Mouse (Mus musculus) T-helper 2 cell (primary cell): ENCODE measurements at regions not wholly inside any gene's neighbourhood (a gene's known extent, or its start where the extent isn't known, plus 50 kb on each side); places are given as distances from the start of the nearest gene placed in this dataset.

Experiments used
- in situ Hi-C: fragments of 300-600 bp; cut with MboI, MseI; formaldehyde crosslinking; loops from one replicate; pipeline ENCODE4 v1.15.1; 2025; ENCODE audit warnings: high pct_unique_total_duplicates

DNA sequence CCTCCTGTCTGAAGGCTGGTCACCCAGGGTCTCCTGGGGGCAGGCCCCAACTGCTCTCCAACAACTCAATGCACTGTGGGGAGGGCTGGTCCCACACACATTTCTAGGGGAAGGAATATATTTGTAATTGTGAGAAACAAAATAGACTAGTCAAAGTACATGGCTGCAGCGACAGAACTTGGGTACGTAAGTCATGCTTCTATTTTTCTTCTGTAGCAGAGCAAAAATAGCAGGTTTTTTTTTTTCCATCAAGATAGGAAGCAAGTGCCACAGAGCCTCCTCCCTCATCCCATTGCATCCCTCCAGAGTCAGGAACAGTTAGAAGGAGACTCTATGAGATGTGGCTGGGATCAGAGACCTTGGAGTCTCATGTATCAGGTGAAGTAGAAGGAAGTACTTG is 124.9 kb upstream of the Tnr start:
- in situ Hi-C loops, result loop anchor here (5.0 to 25.0 kb wide), 2 partner anchors 489 to 714 kb away; no protein-coding TSS in a partner anchor

DNA sequence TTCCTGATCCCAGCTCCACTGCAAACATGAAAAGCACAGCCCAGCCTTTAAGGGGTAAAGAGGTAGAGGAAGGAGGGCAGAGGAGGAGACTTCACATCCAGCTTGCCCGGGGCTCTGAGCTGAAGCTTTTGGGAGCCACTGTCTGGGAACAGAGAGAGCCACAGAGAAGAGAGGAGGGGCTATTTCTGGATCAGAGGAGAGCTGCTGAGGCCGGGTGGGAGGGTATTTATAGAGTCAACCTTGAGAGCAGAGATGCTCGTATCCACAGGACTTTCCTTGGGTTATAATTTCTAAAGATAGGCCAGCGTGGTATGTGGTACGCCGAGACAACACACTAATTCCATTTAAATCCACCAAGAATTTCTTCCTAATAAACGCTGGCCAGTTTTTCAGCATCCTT is 117.3 kb upstream of the Tnr start:
- in situ Hi-C loops, result no loop called here

DNA sequence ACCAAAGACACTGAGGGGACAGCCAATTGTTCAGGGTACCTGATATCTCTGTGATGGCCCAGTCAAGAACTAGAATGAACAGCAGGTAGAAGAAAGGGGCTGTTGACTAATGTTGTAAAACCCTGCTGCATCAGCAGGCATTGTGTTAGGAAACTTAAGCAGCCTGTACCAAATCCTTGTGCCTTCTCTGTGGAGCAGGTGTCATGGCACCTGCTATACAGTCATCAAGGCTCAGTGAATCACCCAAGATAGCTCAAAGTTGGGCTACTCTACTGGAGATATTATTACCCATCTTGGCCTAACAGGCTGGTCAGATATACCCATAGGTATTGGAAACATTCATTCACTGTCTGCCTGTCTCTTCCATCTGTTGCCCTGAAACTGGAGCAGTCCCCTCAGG is 116.8 kb upstream of the Tnr start:
- in situ Hi-C loops, result no loop called here

DNA sequence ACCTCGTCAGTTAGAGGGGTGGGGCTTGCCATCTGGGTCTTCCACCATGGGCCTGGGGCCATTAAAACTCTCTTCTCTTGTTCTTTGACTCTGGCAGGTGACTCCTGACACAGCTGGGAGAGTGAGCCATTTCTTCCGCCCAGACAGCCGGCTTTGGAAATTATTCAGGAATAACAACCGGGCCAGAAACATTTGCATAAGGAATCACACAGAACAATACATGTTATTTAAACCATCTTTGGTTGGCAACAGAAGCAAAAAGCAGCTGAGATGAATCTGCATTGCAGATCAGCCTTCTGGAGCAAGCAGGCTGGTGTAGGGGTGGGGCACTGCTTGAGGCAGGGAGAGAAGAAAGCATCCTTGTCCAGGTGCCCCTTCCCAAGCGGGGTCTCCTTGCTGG is 110.2 kb upstream of the Tnr start:
- in situ Hi-C loops, result no loop called here

DNA sequence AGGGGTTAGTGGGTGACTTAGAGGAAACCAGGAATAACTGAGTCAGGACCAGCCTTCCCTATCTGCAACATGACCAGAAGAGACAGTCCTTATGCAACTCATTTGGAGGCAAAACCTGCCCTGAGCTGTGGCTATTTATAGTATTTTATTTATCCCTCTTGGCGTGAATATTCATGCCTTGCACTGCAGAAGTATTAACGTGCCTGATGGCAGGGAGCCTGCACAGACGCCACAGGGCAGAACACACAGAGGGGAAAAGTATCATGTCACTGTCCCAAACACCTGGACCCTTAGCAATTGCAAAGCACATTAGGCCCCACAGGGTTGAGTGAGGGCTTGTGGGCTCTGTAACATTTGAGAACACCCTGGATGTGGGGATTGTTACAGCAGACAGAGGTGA is 107.9 kb upstream of the Tnr start:
- in situ Hi-C loops, result no loop called here

DNA sequence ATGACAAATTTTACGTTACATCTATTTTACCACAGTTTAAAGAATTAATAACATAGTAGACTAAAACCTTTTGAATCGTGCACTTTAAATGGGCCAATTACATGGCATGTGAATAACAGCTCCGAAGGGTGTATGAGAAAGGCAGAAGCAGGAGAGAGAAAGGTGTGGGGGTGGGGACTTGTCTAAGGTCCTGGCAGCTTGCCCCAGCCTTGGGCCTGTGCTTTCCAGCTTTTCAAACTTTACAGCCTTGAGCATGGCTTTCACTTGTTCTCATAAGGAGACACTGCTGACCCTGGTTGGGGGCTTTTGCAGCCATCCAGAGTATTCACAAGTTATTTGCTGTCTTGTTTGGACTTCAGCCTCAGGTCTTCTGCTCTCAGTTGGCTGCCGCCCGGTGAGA is 106.4 kb upstream of the Tnr start:
- in situ Hi-C loops, result no loop called here

DNA sequence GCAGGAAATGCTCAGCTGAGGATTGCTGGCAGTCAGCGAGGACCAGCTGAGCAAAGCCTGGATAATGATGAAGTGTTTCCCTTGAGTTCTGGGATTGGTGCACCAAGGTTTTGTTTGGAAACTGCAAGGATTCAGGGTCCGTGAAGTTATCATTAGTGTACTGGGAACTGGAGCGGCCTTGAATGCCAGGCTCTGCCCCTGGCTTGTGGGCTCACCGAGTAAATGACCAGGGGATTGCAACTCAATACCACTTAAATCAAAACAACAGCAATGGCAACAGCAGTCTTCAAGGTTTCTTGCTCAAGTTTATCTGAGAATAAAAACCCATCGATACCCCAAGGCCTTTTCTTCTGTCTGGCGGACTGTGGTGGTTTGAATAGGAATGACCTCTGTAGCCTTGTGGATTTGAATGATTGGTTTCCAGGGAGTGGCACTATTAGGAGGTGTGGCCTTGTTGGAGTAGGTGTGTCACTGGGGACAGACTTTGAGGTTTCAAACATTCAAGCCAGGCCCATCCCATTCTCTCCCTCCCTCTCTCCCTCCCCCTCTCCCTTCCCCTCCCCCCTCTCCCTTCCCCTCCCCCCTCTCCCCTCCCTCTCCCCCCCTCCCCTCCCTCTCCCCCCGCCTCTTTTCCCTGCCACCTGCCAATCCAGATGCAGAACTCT is 104.1 kb upstream of the Tnr start:
- in situ Hi-C loops, result no loop called here

DNA sequence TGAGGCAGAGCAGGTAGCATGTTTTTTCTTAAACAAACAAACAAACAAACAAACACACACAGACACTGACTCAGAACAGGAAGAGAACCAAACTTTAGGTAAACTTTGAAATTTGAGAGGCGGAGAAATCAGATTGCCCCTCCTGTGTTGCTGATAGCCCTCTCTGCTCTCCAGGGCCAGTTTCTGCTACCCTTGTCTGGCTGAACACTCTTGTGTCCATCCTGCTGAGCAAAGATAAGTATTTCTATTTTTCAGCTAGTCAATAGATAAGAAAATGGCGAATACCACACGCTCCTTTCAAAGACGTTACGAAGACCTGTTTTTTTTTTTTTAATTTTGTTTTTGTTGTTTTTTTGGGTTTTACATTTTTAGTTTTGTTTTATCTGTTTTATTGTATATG is 103.4 kb upstream of the Tnr start:
- in situ Hi-C loops, result no loop called here

DNA sequence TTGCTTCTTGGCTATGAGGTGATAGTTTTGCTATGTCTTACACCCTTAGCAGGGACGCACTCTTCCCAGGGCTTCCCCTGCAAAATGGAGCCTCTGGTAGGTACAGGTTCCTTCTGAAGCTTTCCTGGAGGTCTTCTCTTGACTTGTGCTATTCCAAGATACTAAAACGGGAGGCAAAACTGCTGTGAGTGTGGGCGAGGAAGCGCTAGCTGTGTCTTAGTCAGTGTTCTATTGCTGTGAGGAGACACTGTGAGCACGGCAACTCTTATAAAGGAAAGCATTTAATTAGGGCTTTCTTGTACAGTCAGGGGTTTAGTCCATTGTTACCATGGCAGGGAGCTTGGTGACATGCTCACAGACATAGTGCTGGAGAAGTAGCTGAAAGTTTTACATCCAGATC is 99.9 kb upstream of the Tnr start:
- in situ Hi-C loops, result no loop called here

DNA sequence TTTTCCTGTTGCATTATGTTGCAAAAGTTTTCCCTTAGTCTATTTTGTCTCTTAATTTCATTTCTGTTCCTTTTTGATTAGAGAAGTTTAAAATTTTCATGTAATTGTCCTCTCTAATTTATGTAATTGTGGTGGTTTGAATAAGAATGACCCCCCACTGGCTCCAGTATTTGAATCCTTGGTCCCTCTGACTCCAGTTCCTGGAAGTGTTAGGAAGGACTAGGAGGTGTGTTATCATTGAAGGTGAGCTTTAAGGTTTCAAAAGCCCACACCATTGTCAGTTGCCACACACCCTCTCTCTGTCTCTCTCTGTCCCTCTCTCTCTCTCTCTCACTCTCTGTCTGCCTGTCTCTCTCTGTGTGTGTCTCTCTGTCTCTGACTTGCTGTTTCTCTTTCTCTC is 93.6 kb upstream of the Tnr start:
- in situ Hi-C loops, result no loop called here

DNA sequence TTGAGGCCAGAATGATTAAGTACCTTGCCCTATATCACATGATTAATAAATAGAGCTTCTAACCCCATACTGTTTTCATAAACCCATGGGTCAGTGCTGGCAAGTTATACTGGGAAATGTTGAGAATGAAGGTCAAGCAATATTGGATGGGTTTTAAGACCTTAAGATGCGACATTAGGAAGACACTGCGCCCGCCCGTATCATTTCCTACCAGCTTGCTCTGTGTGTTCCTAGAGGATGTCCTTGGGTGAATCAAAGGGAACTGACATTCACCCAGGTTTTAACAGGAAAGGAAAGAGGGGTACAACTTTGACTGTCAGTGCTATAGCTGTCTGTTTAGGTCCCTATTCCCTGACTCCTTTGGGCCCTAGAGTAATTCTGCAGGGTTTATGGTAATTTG is 90.0 kb upstream of the Tnr start:
- in situ Hi-C loops, result no loop called here

DNA sequence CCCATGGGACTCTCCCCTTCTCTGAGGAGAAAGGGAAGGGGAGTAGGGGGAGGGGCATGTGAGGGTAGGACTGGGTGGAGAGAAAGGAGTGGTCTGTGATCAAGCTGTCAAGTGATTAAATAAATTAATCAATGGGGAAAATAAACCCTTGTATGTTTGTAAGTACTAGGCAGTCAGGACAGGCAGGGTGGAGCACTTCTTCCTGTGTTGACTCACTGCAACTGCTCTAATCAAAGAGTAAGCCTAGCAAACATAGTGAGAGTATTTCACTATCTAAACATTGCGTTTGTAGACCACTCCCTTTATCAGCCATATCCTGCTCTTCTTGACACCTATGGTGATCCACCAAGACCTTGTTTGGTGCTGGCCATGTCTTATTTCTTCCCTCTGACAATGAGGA is 82.8 kb upstream of the Tnr start:
- in situ Hi-C loops, result no loop called here

DNA sequence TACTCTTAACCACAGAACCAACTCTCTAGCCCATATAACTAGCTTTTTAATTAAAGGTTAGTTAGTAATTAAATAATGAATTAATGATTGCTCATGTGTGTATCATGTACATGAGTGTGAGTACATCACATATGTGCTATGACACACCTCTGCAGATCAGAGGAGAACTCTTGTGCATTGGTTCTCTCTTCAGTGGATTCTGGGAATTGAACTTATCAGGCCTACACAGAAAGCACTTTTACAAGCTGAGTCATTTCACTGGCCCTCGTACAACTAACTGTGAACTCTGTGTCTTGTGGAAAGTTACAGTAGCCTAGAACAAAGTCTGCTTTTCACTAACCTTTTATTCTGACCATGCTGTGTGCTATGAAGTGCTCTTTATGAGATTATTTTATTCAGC is 79.5 kb upstream of the Tnr start:
- in situ Hi-C loops, result no loop called here

DNA sequence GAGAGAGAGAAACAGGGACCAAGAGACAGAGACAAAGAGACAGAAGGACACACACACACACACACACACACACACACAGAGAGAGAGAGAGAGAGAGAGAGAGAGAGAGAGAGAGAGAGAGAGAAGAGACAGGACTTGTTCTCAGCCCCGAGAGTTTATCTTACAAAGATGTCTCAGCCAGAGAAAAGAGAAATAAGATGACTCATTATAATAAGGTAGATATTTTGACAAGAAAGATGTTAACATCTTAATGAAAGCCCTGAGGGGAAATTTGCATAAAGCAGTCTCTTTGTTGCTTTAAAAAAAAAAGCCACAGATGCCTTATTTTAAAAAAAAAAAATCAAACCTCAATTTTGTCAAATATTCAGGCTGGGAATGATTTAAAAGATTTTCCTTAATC is 78.1 kb upstream of the Tnr start:
- in situ Hi-C loops, result no loop called here

DNA sequence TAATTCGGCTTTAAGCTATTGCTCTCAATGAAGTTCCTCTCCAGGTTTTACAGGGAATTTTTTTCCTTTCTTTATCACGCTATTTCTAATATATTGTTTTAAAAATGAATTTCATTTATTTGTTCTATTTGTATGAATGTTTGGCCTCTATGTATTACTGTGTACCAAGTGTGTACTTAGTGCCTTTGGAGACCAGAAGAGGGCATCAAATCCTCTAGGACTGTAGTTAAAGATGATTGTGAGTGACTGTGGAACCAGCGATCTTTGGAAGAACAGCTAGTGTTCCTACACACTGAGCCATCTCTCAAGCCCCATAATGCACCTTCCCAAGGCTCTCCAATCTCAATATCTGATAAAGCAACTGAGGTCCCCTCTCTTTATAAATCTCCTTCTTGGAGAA is 72.1 kb upstream of the Tnr start:
- in situ Hi-C loops, result no loop called here

DNA sequence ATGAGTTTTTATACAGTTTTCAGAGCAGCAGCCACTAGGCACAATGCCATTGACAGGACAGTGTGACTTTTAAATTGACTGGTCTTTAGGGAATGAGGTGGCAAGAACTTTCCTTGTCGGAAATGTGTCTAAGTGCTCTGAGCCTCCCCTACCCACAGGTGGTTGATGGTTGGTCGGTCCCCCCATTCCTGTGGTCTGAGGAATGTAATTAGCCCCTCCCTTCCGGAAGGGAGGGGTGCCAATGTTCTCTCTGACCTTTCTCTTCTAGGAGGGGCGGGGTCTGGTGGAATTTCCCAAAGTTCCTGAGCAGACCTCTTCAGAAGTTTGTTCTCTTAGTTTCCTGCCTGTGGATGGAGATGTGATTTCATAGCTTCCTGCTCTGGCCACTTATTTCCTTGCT is 62.7 kb upstream of the Tnr start:
- in situ Hi-C loops, result no loop called here

DNA sequence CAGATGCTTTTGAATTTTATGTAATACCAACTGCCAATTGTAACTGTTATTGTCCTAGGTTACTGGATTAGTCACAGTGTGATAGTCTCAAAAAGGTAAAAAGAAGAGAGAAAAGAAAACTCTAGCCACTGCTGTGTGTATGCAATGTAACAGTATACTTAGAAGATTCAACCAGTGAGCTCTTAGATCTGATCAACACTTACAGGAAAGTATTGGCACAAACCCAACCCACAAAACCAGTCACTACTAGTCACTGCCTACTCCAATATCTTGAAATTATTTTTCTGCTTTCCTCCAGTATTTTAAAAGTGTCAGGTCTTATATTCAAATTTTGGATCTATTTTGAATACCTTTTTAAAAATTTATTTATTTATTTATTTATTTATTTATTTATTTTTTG is 52.6 kb upstream of the Tnr start:
- in situ Hi-C loops, result no loop called here
